Mouse (Mus musculus) brain, embryonic 14.5 days (tissue): ENCODE results near the gene Klra2. TPM values are rescaled to one million over a fixed set of nuclear protein-coding genes. Genes with fewer than 3 reads are reported as not detected.

ENCODE experiments used
- DNase-seq: peaks from one replicate; pipeline ENCODE4 v3.0.0-alpha.2; 2011; ENCODE audit warnings: low read depth
- CTCF ChIP-seq: fragments of 200-500 bp; IDR thresholded peaks from 2 replicates; pipeline ENCODE4 v1.5.1; 2012; ENCODE audit warnings: inconsistent platforms, mild to moderate bottlenecking, moderate library complexity, borderline replicate concordance; ENCODE audit not compliant: insufficient read depth, insufficient read length; ENCODE audit errors: extremely low read depth
- POLR2A ChIP-seq: fragments of 200-500 bp; IDR thresholded peaks from 2 replicates; pipeline ENCODE4 v1.6.1; 2012; ENCODE audit warnings: mild to moderate bottlenecking, inconsistent platforms, borderline replicate concordance; ENCODE audit not compliant: poor library complexity, insufficient read depth, insufficient read length, severe bottlenecking; ENCODE audit errors: extremely low read depth
- polyA plus RNA-seq: library from polyadenylated mRNA; depleted of rRNA; stranded (reverse); fragments of >200 nt; gene quantifications from 2 replicates; pipeline ENCODE4 v1.2.3, GENCODE M21; 2012; rRNA removed

Gene Klra2
- polyA plus RNA-seq, 1 experiment: 0.14 TPM

DNA sequence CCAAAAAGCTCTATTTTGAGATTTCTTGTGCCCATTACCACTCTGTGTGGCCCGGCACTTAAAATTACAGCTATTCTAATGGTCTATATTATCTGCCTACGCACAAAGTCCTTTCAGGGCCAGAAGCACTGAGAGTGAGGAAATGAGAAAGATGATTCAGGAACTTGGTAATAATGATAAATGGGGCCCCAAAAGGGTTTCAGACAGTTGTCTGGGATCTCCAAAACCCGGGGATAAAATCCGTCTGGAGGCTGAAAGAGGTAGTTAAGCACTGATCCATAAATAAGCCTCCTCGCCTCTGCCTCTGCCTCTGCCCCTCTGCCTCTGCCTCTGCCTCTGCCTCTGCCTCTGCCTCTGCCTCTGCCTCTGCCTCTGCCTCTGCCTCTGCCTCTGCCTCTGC, 17.0 kb upstream of the Klra2 start:
- DNase-seq: no peak
- TF ChIP-seq CTCF (no peak), POLR2A (no peak)

DNA sequence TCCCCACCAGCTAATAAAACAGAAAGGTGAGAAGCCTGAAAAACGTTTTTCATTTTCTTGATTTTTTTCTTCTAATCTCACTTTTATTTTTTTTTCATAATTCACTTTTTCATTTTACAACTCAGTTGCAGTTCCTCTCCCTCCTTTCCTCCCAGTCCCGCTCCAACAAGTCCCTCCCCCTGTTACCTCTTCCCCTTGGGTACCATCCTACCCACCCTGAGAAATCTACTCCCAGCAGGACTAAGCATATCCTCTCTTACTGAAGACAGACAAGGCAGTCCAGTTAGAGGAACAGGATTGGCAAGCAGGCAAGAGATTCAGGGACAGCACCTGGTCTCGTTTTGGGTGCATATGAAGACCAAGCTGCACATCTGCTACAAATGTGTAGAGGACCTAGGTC, 15.6 kb upstream of the Klra2 start:
- DNase-seq: no peak
- TF ChIP-seq CTCF (no peak), POLR2A (no peak)

DNA sequence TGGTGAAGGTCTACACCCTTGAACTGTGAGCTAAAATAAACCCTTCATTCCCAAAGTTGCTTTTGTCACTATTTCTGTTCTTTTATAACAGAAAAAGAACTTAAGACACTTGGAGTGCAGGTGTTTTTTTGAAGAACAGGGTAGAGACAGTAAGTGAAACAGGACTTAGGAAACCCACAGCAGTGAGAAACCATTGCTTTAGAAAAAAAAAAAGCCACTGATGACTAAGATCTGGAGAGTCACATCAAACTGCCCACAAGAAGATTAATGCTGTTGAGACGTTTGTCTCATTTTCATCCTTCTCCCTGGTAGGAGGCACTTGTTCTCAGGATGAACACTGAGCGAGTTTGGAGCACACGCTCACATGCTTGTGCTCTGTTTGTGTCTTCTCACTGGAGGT, 14.8 kb upstream of the Klra2 start:
- DNase-seq: no peak
- TF ChIP-seq CTCF (no peak), POLR2A (no peak)

DNA sequence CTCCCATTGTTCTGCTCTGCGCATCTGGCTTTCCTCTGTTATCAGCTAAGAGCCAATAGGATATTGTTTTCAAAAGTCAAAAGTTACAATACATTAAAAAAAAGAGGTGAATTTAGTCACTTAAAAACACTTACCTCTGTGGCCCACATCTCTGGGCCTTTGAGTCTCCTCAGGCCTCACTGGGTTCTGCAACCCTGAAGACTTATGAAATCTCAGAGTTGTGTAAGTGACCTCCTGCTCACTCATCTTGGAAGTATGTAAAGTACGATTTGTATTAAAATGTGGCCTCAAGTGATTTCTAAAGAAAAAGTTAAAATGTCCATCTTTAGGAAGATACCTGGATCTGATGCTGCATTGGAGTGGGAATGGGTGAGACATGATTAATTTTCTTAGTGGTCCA, 2.1 kb downstream of the Klra2 start:
- DNase-seq: no peak
- TF ChIP-seq CTCF (no peak), POLR2A (no peak)

Other genes starting within 250 kb of the Klra2 start
- 20.6 and 27.2 TPM in 2 replicates for gene Magohb, start 45.9 kb upstream of the Klra2 start, polyA plus RNA-seq
- gene Styk1, start 106.2 kb upstream of the Klra2 start, polyA plus RNA-seq: 1.6 and 1.9 TPM in 2 replicates
- gene Ybx3, start 141.1 kb upstream of the Klra2 start, polyA plus RNA-seq: 88.6 and 124 TPM in 2 replicates
- gene 5430401F13Rik, start 239.0 kb upstream of the Klra2 start, polyA plus RNA-seq: not detected in 2 replicates
- gene Gm6619, start 239.0 kb upstream of the Klra2 start, polyA plus RNA-seq: not detected in 2 replicates